Mouse (Mus musculus): ENCODE results near the gene Clip1. TPM values are rescaled to one million over a fixed set of nuclear protein-coding genes. Genes with fewer than 3 reads are reported as not detected.

Clip1 gene
- polyA plus RNA-seq, 1 experiment from 2014 or later = 45.2 TPM

DNA sequence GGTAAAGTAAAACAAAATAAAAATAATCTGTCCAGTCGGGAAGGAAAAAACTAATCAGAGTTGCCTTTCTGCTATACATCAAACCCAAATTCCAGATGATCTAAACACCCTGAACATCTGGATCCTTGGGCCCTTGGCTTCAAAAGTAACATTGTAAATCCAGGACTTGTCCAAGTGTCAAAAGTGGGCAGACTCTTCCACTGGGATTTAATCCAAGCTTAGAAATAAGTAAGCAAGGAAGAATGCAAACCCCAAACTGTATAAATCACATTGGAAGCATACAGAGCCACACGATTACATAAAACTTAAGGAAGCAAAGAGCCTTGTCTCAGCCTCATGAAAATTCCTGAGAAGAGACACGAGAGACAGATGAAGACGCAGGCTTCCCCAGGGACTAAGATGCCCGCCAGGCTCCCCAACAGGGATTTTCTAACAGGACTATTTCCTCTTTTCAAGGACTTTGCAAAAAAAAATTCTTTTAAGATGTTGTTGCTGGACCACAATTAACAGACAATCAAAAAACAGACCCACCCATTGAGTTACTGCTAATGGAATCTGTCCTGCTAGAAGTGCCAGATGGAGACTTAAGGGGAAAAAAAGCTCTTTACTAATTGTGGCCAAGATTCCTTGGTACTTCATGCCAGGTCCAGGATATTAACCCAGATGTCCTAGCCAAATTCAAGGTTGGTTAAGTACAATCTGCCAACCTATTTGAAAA, 4.7 kb downstream of the Clip1 start:
- Histone ChIP-seq H3K4me2 (no peak overlapping the region; the same call in 1 of the 2 replicates), H3K9ac (ENCODE audit: low read depth, low read length) (no peak overlapping the region), H3K27ac (ENCODE audit: low read depth, low read length) (no peak overlapping the region), H3K4me3 (ENCODE audit: low read depth, low read length) (no peak overlapping the region), H3K4me1 (ENCODE audit: control insufficient read depth, insufficient read depth, low read length) (peaks cover 21% of the 10 kb centered on the region), H3K9me3 (replicated peaks; ENCODE audit: control insufficient read depth, low read length) (no peaks in the 10 kb centered on the region), H3K36me3 (ENCODE audit: control insufficient read depth, insufficient read depth, low read length) (no peaks in the 10 kb centered on the region), H3K27me3 (ENCODE audit: control insufficient read depth, insufficient read depth, low read length) (no peaks in the 10 kb centered on the region)
- ATAC-seq (replicated peaks; ENCODE audit: insufficient number of reproducible peaks, low FRiP score, low TSS enrichment) = no peak
- 55% methylated on average over 5 of the region's 5 CpGs for WGBS (ENCODE audit: insufficient replicate concordance)

DNA sequence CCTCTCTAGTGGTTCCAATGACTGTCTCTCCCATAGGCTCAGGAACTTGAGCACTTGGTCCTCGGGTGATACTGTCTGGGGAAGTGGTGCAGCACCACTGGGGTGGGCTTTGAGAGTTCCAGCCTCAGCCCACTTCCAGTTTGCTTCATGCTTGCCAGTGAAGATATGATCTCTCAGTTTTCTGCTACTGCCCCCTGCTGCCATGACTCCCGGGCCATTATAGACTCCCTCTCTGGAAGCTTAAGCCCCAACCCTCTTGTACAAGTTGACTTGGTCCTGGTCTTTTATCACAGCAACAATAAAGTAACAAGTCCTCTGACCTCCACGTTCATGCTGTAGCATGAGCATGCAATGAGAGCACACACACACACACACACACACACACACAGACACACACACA, 5.3 kb downstream of the Clip1 start:
- Histone ChIP-seq H3K4me3 (ENCODE audit: low read depth, low read length) (no peak overlapping the region), H3K27ac (ENCODE audit: low read depth, low read length) (no peak overlapping the region), H3K27me3 (ENCODE audit: control insufficient read depth, insufficient read depth, low read length) (no peaks in the 10 kb centered on the region), H3K36me3 (ENCODE audit: control insufficient read depth, insufficient read depth, low read length) (no peaks in the 10 kb centered on the region), H3K9ac (ENCODE audit: low read depth, low read length) (no peak overlapping the region), H3K4me2 (no peak overlapping the region), H3K4me1 (ENCODE audit: control insufficient read depth, insufficient read depth, low read length) (peaks cover 22% of the 10 kb centered on the region), H3K9me3 (replicated peaks; ENCODE audit: control insufficient read depth, low read length) (no peaks in the 10 kb centered on the region)
- no peak for ATAC-seq (replicated peaks; ENCODE audit: insufficient number of reproducible peaks, low FRiP score, low TSS enrichment)
- 73% methylated on average over 3 of the region's 3 CpGs for WGBS (ENCODE audit: insufficient replicate concordance)

DNA sequence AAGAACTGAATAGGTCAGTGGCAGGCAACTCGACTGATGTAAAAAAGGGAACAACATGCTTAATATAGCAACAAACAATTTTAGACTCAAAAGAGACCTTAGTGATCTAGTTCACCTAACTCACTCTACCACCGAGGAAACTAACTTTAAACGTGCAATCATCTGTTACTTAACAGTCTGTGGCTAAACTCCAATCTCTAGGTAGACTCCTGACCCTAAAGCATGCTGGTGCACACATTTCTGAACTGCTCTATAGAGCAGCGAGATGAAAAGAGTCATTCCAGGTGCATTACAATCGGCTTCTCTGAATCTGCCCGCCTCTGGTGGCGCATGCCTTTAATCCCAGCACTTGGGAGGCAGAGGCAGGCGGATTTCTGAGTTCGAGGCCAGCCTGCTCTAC, 8.7 kb downstream of the Clip1 start:
- peak overlapping the region; percentile 15; the same call in 1 of the 2 replicates for H3K27ac ChIP-seq (ENCODE audit: low read depth, low read length)
- H3K9ac ChIP-seq (ENCODE audit: low read depth, low read length) = no peak overlapping the region
- no peak overlapping the region for H3K4me2 ChIP-seq
- H3K27me3 ChIP-seq (ENCODE audit: control insufficient read depth, insufficient read depth, low read length) = no peaks in the 10 kb centered on the region
- H3K9me3 ChIP-seq (replicated peaks; ENCODE audit: control insufficient read depth, low read length) = no peaks in the 10 kb centered on the region
- no peaks in the 10 kb centered on the region for H3K36me3 ChIP-seq (ENCODE audit: control insufficient read depth, insufficient read depth, low read length)
- WGBS (ENCODE audit: insufficient replicate concordance) = 72% methylated on average over 9 of the region's 9 CpGs
- peaks cover 29% of the 10 kb centered on the region for H3K4me1 ChIP-seq (ENCODE audit: control insufficient read depth, insufficient read depth, low read length)
- ATAC-seq (replicated peaks; ENCODE audit: insufficient number of reproducible peaks, low FRiP score, low TSS enrichment) = no peak
- H3K4me3 ChIP-seq (ENCODE audit: low read depth, low read length) = no peak overlapping the region

DNA sequence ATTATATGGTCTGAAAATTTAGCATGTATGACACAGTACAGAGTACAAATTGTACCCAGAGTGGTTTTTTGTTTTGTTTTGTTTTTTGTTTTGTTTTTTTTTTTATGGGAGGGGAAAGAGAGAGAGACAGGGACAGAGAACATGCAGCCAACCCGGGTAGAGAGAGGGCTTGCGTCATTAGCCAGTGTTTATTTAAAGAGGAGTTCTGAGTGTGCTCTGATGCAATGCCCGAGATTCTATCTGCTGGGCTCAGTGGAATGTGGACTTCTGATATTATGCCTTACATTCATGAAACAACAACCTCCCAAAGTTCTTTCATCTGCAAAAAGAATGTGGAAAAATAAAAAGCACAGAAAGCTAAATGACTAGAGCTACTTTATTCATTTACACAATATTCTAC, 9.2 kb downstream of the Clip1 start:
- no peak overlapping the region for H3K9ac ChIP-seq (ENCODE audit: low read depth, low read length)
- 9% methylated on average over 3 of the region's 3 CpGs for WGBS (ENCODE audit: insufficient replicate concordance)

DNA sequence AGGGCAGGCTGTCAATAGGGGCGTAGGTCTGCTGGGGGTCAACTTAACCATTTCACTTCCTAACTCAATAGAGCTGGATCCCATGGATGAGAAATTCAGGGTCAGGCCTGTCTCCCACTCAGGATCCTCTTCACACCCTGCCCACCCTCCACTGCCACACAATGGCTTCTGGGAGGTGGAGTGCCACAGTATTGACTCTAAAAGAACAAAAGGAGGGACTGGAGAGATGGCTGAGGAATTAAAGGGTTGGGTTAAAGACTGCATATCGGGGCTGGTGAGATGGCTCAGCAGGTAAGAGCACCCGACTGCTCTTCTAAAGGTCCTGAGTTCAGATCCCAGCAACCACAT, 13.0 kb downstream of the Clip1 start:
- H3K27me3 ChIP-seq (ENCODE audit: control insufficient read depth, insufficient read depth, low read length) = no peaks in the 10 kb centered on the region
- H3K36me3 ChIP-seq (ENCODE audit: control insufficient read depth, insufficient read depth, low read length) = no peaks in the 10 kb centered on the region
- H3K9ac ChIP-seq (ENCODE audit: low read depth, low read length) = no peak overlapping the region
- H3K9me3 ChIP-seq (replicated peaks; ENCODE audit: control insufficient read depth, low read length) = no peaks in the 10 kb centered on the region
- no peak overlapping the region; the same call in none of the 2 replicates for H3K27ac ChIP-seq (ENCODE audit: low read depth, low read length)
- 60% methylated on average over 3 of the region's 3 CpGs for WGBS (ENCODE audit: insufficient replicate concordance)
- H3K4me3 ChIP-seq (ENCODE audit: low read depth, low read length) = no peak overlapping the region
- no peak for ATAC-seq (replicated peaks; ENCODE audit: insufficient number of reproducible peaks, low FRiP score, low TSS enrichment)
- H3K4me2 ChIP-seq = peak overlapping the region; percentile 24; the same call in 1 of the 2 replicates
- peaks cover 50% of the 10 kb centered on the region for H3K4me1 ChIP-seq (ENCODE audit: control insufficient read depth, insufficient read depth, low read length)

More for the DNA sequence above, 9.2 kb downstream of the Clip1 start:
- no peak for ATAC-seq (replicated peaks; ENCODE audit: insufficient number of reproducible peaks, low FRiP score, low TSS enrichment)
- H3K9me3 ChIP-seq (replicated peaks; ENCODE audit: control insufficient read depth, low read length) = no peaks in the 10 kb centered on the region
- no peak overlapping the region for H3K4me3 ChIP-seq (ENCODE audit: low read depth, low read length)
- peaks cover 31% of the 10 kb centered on the region for H3K4me1 ChIP-seq (ENCODE audit: control insufficient read depth, insufficient read depth, low read length)
- no peaks in the 10 kb centered on the region for H3K27me3 ChIP-seq (ENCODE audit: control insufficient read depth, insufficient read depth, low read length)
- no peak overlapping the region for H3K27ac ChIP-seq (ENCODE audit: low read depth, low read length)
- no peaks in the 10 kb centered on the region for H3K36me3 ChIP-seq (ENCODE audit: control insufficient read depth, insufficient read depth, low read length)
- H3K4me2 ChIP-seq = no peak overlapping the region

DNA sequence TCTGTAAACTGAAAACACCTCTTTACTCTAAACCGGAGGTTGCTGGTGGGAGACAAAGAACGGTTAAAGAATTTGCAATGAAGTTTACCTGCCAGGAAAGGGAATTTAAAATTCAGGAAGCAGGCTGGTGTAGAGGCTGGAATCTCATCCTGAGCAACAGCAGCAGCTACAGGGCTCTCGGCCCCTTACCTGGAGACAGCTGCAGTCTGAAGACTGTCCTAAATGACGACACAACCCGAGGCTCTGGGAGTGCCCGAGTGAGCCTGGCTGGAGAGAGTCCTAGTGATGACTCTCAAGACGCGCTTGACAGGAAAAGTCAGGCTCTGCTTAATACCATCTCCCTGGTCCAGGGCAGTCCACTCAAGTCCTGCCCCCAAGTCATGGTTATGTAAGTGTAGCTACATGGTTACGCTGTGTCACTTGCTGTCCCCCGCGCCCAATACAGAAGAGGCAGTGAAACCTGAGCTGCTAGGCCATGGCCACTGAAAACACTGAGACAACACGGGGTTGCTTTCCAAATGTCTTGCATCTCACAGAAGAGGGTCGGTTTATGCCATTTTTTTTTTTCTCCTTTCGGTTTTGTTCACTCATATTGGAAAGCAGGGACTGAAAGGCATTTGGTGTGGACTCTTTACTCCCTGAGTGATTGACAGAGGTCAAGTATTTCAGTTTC, 13.5 kb downstream of the Clip1 start:
- H3K9me3 ChIP-seq (replicated peaks; ENCODE audit: control insufficient read depth, low read length) = no peaks in the 10 kb centered on the region
- H3K27ac ChIP-seq (ENCODE audit: low read depth, low read length) = peak overlapping the region; percentile 3
- peak overlapping the region; percentile 24; the same call in 1 of the 2 replicates for H3K9ac ChIP-seq (ENCODE audit: low read depth, low read length)
- WGBS (ENCODE audit: insufficient replicate concordance) = 32% methylated on average over 14 of the region's 14 CpGs
- no peaks in the 10 kb centered on the region for H3K27me3 ChIP-seq (ENCODE audit: control insufficient read depth, insufficient read depth, low read length)
- no peak; the same call in 1 of the 2 replicates for ATAC-seq (replicated peaks; ENCODE audit: insufficient number of reproducible peaks, low FRiP score, low TSS enrichment)
- peak overlapping the region; percentile 24; the same call in 1 of the 2 replicates for H3K4me2 ChIP-seq
- H3K4me1 ChIP-seq (ENCODE audit: control insufficient read depth, insufficient read depth, low read length) = peaks cover 50% of the 10 kb centered on the region
- no peak overlapping the region for H3K4me3 ChIP-seq (ENCODE audit: low read depth, low read length)
- H3K36me3 ChIP-seq (ENCODE audit: control insufficient read depth, insufficient read depth, low read length) = no peaks in the 10 kb centered on the region

DNA sequence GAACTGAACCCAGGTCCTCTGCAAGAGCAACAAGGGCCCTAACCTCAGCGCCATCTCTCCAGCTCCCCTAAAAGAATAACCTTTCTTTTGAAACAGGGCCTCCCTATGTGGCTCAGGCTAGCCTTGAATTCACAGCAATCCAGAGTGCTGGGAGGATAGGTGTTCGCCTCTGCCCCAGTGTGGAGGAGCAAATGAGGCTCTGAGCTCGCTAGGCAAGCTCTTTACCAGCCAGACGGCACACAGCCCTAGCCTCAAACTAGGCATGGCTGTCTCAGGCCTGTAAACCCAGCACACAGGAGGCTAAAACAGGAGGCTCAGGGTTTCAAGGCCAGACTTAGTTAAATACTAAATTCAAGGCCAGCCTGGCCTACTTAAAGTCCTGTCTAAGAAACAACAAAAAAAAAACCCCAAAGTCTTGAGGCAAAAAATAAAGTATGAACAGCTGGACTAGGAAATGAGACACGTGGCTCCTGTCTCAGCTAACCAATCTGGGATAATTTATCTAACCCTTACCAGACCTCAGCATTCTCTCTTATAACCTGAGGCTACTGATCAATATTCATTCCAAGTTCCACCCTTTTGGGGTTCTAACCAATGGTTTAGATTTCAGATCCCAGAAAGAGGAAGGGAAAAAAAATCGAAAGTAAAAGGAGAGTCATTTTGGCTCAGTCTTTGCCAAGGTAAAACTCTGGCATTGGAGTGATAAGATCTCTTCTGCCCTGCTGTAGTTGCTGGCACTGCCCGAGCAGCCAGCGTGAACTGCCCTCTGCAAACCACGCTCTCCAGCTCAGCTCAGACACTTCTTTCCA, 14.2 kb downstream of the Clip1 start:
- ATAC-seq (replicated peaks; ENCODE audit: insufficient number of reproducible peaks, low FRiP score, low TSS enrichment) = no peak
- Histone ChIP-seq H3K9me3 (replicated peaks; ENCODE audit: control insufficient read depth, low read length) (no peaks in the 10 kb centered on the region), H3K27ac (ENCODE audit: low read depth, low read length) (0 out of 2 replicates have a peak overlapping the region, but pooled peaks have one; percentile 3), H3K9ac (ENCODE audit: low read depth, low read length) (peak overlapping the region; percentile 39; the same call in 1 of the 2 replicates), H3K36me3 (ENCODE audit: control insufficient read depth, insufficient read depth, low read length) (no peaks in the 10 kb centered on the region), H3K27me3 (ENCODE audit: control insufficient read depth, insufficient read depth, low read length) (no peaks in the 10 kb centered on the region), H3K4me2 (no peak overlapping the region), H3K4me3 (ENCODE audit: low read depth, low read length) (no peak overlapping the region), H3K4me1 (ENCODE audit: control insufficient read depth, insufficient read depth, low read length) (peaks cover 46% of the 10 kb centered on the region)
- 67% methylated on average over 9 of the region's 9 CpGs for WGBS (ENCODE audit: insufficient replicate concordance)

DNA sequence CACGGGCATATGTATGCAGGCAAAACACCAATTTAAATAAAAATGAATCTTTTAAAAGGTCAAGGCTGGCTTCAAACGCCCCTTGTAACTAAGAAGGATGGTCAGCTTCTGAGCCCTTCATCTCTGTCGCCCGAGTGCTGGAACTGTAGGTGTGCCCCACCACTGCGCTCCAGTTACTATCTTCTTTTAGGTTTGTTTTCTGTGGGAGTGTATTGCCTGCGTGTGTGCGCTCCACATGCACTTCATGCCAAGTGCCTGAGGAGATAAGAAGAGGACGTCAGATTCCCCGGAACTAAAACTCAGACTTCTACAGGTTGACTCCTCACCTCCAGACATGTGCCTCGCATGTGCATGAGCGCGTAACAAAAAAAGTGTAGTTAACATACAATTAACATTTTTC, 16.5 kb downstream of the Clip1 start:
- Histone ChIP-seq H3K9me3 (replicated peaks; ENCODE audit: control insufficient read depth, low read length) (no peaks in the 10 kb centered on the region), H3K27me3 (ENCODE audit: control insufficient read depth, insufficient read depth, low read length) (no peaks in the 10 kb centered on the region), H3K36me3 (ENCODE audit: control insufficient read depth, insufficient read depth, low read length) (no peaks in the 10 kb centered on the region), H3K27ac (ENCODE audit: low read depth, low read length) (no peak overlapping the region), H3K4me3 (ENCODE audit: low read depth, low read length) (no peak overlapping the region), H3K9ac (ENCODE audit: low read depth, low read length) (no peak overlapping the region; the same call in 1 of the 2 replicates), H3K4me2 (no peak overlapping the region), H3K4me1 (ENCODE audit: control insufficient read depth, insufficient read depth, low read length) (peaks cover 37% of the 10 kb centered on the region)
- ATAC-seq (replicated peaks; ENCODE audit: insufficient number of reproducible peaks, low FRiP score, low TSS enrichment) = no peak
- WGBS (ENCODE audit: insufficient replicate concordance) = 56% methylated on average over 12 of the region's 12 CpGs

Data from heart, embryonic 11.5 days (tissue).